Mouse (Mus musculus) ZHBTc4 (cell line): ENCODE data around the gene Sun1.

Experiments
- DNase-seq: peaks from one replicate; pipeline ENCODE4 v3.0.0-alpha.2; 2011; ENCODE audit warnings: low read depth, low spot score

The Sun1 gene

DNA sequence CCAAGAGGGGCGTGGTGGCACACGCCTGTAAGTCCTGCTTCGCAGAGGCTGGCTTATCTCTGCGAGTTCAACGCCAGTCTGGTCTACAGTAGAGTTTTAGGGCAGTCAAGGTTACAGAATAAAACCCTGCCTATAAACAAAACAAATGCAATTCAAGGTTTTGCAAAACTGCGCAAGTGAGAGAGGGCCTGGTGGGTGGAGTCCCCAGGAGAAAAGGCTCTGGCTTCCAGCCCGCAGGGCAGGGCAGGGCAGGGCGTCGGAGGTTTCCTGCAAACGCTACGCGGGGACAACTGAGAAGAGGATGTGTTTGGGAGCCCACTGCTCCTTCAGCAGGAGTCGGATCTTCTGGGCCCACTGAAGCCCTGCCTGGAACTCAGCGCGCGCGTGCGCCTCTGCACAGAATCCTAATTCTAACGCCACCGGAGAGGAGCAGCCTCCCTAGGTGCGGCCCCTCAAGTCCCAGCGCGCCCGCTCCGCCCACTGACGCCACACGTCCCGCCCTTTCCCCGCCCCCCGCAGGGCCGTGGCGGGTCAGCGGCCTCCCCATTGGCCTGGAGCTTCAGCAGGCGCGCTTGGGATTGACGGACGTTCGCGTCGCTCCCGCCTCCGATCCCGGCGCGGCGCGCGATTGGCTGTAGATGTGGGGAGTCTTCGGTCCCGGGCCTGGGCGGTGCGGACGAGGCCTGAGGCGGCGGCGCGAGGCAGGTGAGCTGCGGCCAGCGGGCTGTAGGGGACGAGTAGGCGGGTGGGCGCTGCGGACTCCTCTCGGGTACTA is at the start of gene Sun1:
Gene Sun1, plus strand, starts transcription at position 643 of the 775 bp plus-strand sequence.
- peak; percentile 99 for DNase-seq

DNA sequence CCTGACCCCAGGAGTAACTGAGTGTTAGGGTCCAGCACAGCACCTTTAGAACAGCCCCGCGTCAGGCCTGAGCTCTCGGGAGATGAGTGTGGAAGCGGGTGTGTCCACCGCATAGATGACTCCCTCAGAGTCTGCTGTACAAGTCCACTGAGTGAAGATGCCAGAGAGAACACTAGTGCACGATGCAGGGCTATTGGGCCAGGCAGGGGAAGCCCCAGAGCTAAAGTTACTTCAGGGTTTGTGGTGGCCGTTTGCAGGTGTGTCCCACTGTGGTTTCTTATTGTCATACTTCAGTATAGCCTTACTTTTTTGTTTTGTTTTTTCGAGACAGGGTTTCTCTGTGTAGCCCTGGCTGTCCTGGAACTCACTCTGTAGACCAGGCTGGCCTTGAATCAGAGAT is 39.5 kb upstream of the Sun1 start:
- no peak for DNase-seq

DNA sequence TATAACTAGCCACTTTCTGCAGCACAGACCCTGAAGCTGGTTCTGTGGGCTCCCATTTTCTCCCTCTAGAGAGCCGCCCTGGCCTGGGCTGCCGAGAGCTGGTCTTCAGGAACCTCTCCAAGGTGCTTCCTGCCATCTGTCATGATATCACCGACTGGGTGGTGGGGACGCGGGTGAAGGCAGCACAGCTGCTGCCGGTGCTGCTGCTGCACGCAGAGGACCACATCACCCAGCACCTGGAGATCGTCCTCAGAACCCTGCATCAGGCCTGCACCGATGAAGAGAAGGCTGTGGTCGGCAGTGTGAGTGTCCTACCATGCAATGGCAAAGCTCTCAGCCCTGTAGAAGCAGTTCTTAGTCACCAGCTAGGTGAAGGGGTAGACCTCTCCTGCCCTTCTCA is 38.8 kb upstream of the Sun1 start:
- DNase-seq = no peak

- peak; percentile 73 for DNase-seq
Measured at GRCm38 (mm10) chr5:139166781-139167361, 33.6 kb upstream of the Sun1 start.

DNA sequence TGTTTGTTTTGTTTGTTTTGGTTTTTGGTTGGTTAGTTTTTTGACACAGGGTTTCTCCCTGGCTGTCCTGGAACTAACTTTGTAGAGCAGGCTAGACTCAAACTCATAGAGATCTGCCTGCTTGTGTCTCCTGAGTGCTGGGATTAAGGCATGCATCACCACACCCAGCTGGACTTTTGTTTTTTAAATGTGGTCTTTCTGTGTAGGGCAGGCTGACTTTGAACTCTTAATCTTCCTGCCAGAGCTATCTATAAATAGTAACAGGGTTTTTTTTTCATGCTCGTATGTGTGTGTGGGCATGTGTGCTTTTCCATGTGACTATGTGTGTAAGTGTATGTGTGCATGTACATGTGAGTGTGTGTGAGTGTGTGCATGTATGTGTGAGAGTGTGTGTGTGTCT is 32.9 kb upstream of the Sun1 start:
- peak; percentile 84 for DNase-seq

DNA sequence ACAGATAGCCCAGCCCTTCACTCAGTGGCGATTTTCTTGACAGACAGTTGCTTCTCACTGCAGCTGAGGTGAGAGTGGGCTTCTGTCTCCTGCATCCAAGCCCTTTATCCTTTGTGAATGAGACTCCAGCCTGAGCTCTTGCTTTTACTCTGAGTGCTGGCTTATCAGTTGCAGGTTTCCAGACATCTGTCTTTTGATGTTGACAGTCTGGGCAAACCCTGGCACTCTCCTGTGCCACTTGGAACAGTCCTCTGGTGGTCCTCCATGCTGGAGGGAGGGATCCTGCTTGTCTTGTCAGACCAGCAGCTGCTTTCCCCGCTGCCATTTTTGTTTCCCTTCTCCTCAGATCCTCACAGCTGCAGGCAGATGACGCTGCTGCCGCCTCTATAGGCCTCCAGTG is 28.5 kb upstream of the Sun1 start:
- DNase-seq = no peak

DNA sequence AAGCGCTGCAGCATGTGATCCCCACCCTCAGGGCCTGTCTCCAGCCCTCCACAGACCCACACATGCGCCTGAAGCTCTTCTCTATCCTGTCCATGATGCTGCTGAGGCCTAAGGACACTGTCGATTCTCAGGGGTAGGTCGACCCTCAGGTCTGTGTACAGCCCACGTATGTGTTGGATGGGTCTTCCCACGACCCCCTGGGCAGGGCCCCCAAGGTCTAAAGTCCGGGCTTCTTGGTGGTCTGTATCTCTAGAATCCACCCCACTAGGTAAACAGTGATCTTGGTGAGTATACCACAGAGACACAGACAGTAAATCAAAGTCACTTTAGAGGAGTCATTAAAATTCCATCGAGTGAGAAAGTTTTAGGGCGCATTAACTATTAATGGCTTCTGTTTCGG is 26.3 kb upstream of the Sun1 start:
- DNase-seq = no peak

GRCm38 (mm10) chr5:139174556-139175547 is 25.6 kb upstream of the Sun1 start:
- no peak for DNase-seq

DNA sequence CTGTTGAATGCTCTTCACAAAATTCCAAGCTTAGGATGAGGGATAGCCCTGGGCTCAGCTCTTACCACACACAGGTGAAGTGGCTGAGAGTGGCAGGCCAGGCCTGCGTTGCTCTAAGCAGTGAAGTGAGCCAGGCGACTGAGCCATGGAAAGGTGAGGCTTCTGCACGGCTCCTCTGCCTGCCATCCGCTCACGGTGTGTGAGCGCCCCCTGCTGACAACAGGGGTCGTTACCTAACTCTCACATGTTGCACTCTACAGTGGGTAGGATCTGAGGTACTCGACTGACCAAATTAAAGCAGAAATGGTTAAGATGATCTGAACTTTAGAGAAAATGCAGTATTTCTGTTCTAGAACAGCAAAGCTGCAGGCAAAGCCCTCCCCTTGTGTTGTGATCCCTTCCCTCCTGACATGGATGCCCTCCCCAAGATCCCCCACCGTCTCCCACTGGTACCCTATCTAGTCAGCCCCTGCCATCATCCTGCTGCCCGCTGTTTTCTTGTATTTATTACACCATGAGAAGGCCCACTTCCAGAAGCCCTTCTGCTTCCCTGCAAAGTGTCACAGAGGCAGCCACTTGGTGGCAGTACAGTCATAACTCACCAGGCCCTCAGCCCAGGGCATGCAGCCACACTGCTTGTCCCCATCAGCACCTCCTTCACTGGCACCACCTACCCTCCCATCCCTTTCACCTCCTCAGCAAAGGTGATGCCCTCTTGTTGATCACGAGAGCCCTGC is 21.4 kb upstream of the Sun1 start:
- DNase-seq = peak; percentile 85

DNA sequence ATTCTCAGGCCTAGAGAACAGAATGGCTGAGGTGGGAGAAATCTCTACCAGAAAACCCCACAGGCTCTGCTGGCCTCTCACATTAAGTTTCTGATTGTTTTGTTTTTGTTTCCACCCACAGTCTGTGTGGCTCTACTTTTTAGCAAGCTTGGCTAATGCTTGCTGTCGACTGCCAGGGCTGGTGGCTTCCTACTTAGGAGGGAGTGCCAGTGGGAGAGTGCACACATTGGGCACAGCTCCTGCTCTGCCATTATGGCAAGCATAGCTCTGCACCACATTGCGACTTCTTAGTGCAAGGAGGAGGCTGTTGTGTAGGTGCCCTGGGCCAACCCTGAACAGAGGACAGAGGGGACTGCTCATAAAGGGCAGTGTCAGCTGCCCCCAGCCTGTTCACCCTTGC is 17.3 kb upstream of the Sun1 start:
- no peak for DNase-seq

DNA sequence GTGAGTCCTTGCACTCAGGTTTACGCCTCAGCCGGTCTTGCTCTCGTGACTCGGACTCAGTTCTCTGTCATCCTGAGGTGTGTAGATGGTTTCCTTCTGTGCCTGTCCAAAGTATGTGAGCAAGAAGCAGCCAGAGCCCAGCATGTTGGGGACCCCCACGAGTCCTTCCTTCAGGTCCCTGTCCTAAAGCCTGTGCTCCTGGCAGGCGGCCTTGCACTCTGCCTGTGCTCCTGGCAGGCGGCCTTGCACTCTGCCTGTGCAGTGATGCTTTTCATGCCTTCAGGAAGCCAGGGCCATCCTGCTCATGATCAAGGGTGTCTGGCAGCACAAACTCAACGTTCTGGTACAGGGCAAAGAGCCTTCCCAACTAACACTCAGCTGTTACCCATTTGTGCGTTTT is 16.8 kb upstream of the Sun1 start:
- no peak for DNase-seq

- DNase-seq = no peak
Measured at GRCm38 (mm10) chr5:139184897-139185296, 15.5 kb upstream of the Sun1 start.

GRCm38 (mm10) chr5:139189726-139190125 is 10.7 kb upstream of the Sun1 start:
- DNase-seq = no peak

DNA sequence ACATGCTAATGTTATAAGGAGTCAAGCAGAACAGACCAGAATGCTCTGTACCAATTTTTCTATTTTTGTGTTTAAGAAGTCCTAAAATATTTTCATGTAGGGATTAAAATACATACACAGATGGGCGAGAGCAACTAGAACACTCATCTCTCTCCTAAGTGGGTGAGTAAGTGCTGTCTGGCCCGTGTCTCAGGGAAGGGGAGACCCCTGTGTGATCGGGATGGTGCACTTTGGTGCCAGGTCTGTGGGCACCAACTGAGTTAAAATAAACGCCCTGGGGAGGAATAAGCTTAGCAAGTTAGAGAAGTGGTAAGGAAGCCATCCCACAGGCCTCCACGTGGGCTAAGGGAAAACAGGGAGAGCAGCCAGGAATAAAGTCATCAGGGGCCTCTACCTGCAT is 9.5 kb upstream of the Sun1 start:
- no peak for DNase-seq

DNA sequence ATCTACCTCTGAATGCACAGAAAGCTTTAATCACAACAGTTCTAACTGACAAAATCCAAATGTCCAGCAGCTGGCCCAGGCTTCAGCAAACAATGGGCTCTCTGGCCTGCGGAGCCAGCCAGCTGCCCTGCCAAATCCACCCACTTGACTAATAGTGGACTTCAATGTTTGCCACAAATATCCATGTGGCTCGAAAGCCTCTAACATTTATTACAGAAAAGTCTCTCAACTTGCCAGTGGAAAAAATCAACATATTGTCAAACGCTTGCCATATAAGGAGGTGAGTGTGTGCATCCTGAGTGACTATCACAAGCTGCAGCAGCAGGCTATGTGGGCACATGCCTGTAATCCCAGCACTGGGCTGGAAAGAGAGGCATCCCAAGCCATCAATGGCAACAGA is 1.7 kb upstream of the Sun1 start:
- no peak for DNase-seq

- no peak for DNase-seq
Measured at GRCm38 (mm10) chr5:139199636-139199994, 822 bp upstream of the Sun1 start.

- DNase-seq = no peak
Measured at GRCm38 (mm10) chr5:139200770-139201569, 533 bp downstream of the Sun1 start.

- DNase-seq = no peak
Measured at GRCm38 (mm10) chr5:139202127-139202526, 1.7 kb downstream of the Sun1 start.

- DNase-seq = no peak
Measured at GRCm38 (mm10) chr5:139203312-139203711, 2.9 kb downstream of the Sun1 start.

GRCm38 (mm10) chr5:139206081-139206480 is 5.6 kb downstream of the Sun1 start:
- no peak for DNase-seq

DNA sequence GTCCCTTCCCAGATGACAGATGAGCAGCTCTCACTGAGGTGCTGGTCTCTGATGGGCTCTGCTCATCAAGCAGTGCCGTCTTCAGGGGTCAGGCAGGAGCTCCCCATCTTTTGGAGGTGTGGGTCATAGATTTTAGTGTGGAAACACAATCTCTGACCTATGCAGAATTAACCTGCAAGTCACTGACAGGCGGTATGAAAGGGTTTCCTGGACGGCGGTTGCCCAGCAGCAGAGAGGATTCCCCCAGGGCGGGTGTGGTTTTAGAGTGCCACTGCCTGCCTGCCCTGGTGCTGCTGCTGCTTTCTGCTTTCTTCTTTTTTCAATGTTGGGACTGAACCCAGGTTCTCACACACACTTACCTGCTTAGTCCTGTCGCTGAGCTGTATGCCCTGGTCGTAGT is 6.1 kb downstream of the Sun1 start:
- no peak for DNase-seq
